Mouse (Mus musculus): ENCODE measurements around the gene Olfr938.

The Olfr938 gene

DNA sequence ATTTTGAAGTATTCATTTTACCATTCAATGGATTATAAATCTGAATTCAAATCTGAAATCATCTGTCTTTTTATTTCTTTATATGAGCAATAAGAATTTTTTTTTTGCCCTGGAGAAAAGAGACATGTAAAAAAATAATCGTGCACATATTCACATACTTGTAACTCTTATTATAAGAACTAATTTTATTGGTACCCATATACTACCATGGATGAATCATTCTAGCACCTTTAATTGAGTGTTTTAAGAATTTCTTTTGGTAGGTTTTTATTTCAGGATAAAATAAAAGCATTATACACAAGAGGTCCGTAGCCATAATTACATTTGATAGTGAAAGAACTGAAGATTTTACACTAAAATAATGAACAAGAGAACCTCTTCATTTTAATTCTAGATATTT is at the start of gene Olfr938:
Olfr938 (minus strand) TSS at position 101 of the 400 bp plus-strand sequence.
- no peak for DNase-seq

DNA sequence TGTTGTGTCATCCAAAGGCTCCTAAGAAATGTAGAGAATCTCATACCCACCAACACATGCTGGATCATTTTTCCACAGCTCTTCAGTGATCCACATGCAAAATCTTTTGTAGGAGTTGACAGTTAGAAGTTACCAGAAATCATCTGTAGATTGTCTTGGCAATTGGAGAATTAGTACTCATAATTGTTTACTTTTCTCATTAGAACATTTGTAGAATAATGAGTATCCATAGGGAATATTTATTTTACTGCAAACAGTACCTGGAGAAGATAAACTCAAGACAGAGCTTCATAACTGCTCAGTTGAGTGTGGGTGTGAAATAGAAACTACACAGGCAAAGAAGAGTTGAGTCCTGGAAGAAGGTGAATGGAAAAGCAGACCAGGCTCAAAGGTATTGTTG is 49.1 kb upstream of the Olfr938 start, which contains the start of gene Olfr27:
Olfr27 (plus strand) TSS at position 301 of the 400 bp plus-strand sequence.
- DNase-seq: no peak

DNA sequence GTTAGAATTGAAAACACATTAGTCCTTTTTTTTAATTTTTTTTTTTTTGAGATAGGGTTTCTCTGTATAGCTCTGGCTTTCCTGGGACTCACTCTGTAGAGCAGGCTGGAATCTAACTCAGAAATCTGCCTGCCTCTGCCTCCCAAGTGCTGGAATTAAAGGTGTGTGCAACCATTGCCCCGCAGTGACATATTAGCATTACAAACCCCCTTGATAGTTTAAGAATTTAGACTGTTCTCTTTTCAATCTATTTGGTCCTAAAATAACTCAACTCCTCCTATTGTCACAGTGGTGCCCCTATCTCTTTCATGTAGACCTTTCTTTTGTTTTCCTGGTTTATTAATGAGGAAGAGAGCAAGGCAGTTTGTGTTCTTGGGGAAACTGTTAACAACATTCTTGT is 48.6 kb upstream of the Olfr938 start:
- no peak for DNase-seq

DNA sequence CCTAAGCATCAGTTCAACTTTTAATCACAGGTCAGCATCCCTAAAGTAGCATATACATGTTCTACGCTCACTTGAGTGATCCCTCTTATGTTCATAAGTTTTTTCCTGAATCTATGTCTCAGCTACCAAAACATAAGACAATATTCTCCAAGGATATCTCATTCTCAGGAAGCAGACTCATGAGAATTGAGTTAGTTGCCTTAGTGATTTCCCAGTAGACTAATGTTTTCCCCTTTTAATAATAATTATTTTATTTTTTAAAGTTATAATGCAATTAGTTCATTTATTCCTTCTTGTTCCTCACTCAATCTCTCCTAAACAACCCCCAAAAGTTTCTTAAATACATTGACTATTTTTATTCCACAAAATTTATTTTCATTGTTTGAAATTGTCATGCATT is 13.8 kb downstream of the Olfr938 start, which contains the start of gene Olfr937:
Olfr937 (minus strand) TSS at position 101 of the 400 bp plus-strand sequence.
- no peak for DNase-seq
